14 mouse cellular contexts compared by ENCODE assay signal in genomic region chr4:32510940-32511339, GRCm38 (mm10).
"Had no signal": no experiment of that assay in that cellular context is flagged by ENCODE, and none has a peak within 500 bp of the region (broad histone marks: within the 10 kb centered on the region; RNA-seq: fewer than 3 reads in every experiment).

No protein-coding gene starts in this region.

- H3K27ac ChIP-seq: kidney, postnatal 0 days; limb, embryonic 15.5 days; liver, embryonic 12.5 days; midbrain, embryonic 10.5 days had no signal

- ATAC-seq: liver, embryonic 12.5 days; midbrain, embryonic 15.5 days had no signal

- H3K4me3 ChIP-seq: limb, embryonic 15.5 days; liver, embryonic 12.5 days; midbrain, embryonic 10.5 days; midbrain, embryonic 15.5 days had no signal

- H3K4me2 ChIP-seq: limb, embryonic 15.5 days; liver, embryonic 12.5 days; lung, embryonic 14.5 days; midbrain, embryonic 15.5 days had no signal

- H3K9me3 ChIP-seq: limb, embryonic 15.5 days; liver, embryonic 12.5 days; midbrain, embryonic 10.5 days; midbrain, embryonic 15.5 days had no signal

- H3K36me3 ChIP-seq: limb, embryonic 15.5 days; liver, embryonic 12.5 days; midbrain, embryonic 15.5 days had no signal

- DNase-seq: kidney, adult 9 months; kidney, postnatal 36 days; layer of hippocampus, adult 9-11 months; layer of hippocampus, postnatal 36 days; lung, embryonic 14.5 days; lung, postnatal 4 days; right cerebral cortex, adult 18-20 months; right cerebral cortex, postnatal 25 days; thymus, postnatal 36 days had no signal

- H3K9ac ChIP-seq: limb, embryonic 15.5 days; liver, embryonic 12.5 days; lung, embryonic 14.5 days; midbrain, embryonic 15.5 days had no signal

- H3K4me1 ChIP-seq: liver, embryonic 12.5 days had no signal

- H3K27me3 ChIP-seq: limb, embryonic 15.5 days; liver, embryonic 12.5 days; midbrain, embryonic 15.5 days had no signal
